Comparison of ENCODE assay signal across 10 mouse cellular contexts in genomic region chr3:36352032-36352742, GRCm38 (mm10).
DNase-seq lines count a peak whose midpoint lies in the region.
"Had no signal": no experiment of that assay in that cellular context is flagged by ENCODE, and none has a peak within 500 bp of the region (broad histone marks: within the 10 kb centered on the region; RNA-seq: fewer than 3 reads in every experiment).

No protein-coding gene starts in this region.

- DNase-seq in embryo, embryonic 10 days (ENCODE audit: low spot score): peak; percentile 25
- DNase-seq in embryo, embryonic 9.5 days (ENCODE audit: extremely low spot score): no peak
- peak; percentile 35 to 39 for DNase-seq in right cerebral cortex, postnatal 10 days (ENCODE audit: low spot score in 2 of 2)
- no peak for DNase-seq in right cerebral cortex, adult 2 months (ENCODE audit: low spot score in 2 of 2)
- DNase-seq in layer of hippocampus, postnatal 10 days (ENCODE audit: low spot score in 2 of 2): peak; percentile 19 to 26
- no peak for DNase-seq in urinary bladder, postnatal 36 days (ENCODE audit: low spot score in 2 of 2)
- DNase-seq in kidney, adult 8-10 months: no peak
- DNase-seq in urinary bladder, postnatal 4 days (ENCODE audit: low spot score in 2 of 2): no peak
- DNase-seq: heart, adult 11 months; kidney, postnatal 25 days had no signal

Comparison
In these comparisons a context has a peak if more than half of its experiments do, and no peak if none do; other contexts are left out.
1. DNase-seq: peak in embryo, embryonic 10 days (single experiment), right cerebral cortex, postnatal 10 days (2 of 2) and layer of hippocampus, postnatal 10 days (2 of 2); none in embryo, embryonic 9.5 days (single experiment), right cerebral cortex, adult 2 months (0 of 2), urinary bladder, postnatal 36 days (0 of 2), kidney, adult 8-10 months (0 of 2) and urinary bladder, postnatal 4 days (0 of 2).